Mouse (Mus musculus) CH12.LX (cell line): ENCODE measurements at regions not wholly inside any gene's neighbourhood (a gene's known extent, or its start where the extent isn't known, plus 50 kb on each side); places are given as distances from the start of the nearest gene placed in this dataset.

ENCODE experiments used
- CTCF ChIP-seq, 2 experiments: IDR thresholded peaks in 1 of 2; conservative IDR thresholded peaks in 1 of 2; 2 replicates each; pipeline ENCODE4 v1.5.1; 2011 to 2012; ENCODE audit warnings: low read depth in 2 of 2, low read length in 2 of 2, improper control_type of control experiment in 1 of 2, inconsistent platforms in 1 of 2, mild to moderate bottlenecking in 1 of 2, moderate library complexity in 1 of 2
- GABPA ChIP-seq: IDR thresholded peaks from 2 replicates; pipeline ENCODE4 v1.6.1; 2012; ENCODE audit warnings: low read depth, low read length, improper control_type of control experiment, inconsistent platforms; ENCODE audit not compliant: insufficient replicate concordance
- POLR2A ChIP-seq: IDR thresholded peaks from 2 replicates; pipeline ENCODE4 v1.6.1; 2011; ENCODE audit warnings: low read depth, mild to moderate bottlenecking, improper control_type of control experiment, low read length
- ZNF384 ChIP-seq: IDR thresholded peaks from 2 replicates; pipeline ENCODE4 v1.6.1; 2012; ENCODE audit warnings: low read depth, low read length, improper control_type of control experiment, inconsistent platforms

- no peak for TF ChIP-seq ZNF384
- no peak for TF ChIP-seq POLR2A
- no peak for TF ChIP-seq CTCF (conservative IDR thresholded peaks at IDR 0.05 in 1 of 2, IDR thresholded peaks at IDR 0.05 in 1 of 2; ENCODE audit: low read depth in 2 of 2, low read length in 2 of 2)
- no peak for TF ChIP-seq GABPA
Observed at GRCm38 (mm10) chr13:52741371-52741770, 158.4 kb downstream of the Syk start.
